Mouse (Mus musculus) 3134 (cell line): Measurements from ENCODE around the gene Gpnmb.

Source experiments
- DNase-seq: peaks from one replicate; pipeline ENCODE4 v3.0.0-alpha.2; 2011; ENCODE audit warnings: low spot score; ENCODE audit not compliant: insufficient read length; ENCODE audit errors: extremely low read depth

Gene Gpnmb

GRCm38 (mm10) chr6:49036275-49037267, at the start of gene Gpnmb:
Gene Gpnmb (plus strand): TSS chr6:49036546.
- peak; percentile 79 for DNase-seq

- DNase-seq = no peak
Measured at GRCm38 (mm10) chr6:48989971-48990370, 46.4 kb upstream of the Gpnmb start.

DNA sequence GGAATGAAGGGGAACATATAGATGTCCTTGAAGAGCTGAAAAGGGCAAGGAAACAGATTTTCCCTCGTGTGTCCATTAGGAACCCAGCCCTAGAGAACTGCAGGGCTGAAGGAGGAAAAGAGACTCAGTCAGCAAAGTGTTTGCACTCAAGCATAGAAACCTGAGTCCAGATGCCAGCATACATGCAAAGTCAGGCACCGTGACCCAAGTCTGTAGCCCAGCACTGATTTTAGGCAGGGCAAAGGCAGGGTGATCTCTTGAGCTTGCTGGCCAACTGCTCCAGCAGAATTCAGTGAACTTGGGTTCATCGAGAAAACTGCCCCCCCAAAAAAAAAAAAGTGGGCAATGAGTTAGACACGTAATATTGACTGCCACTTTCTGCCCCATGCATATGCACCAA, 44.4 kb upstream of the Gpnmb start:
- DNase-seq = no peak

- DNase-seq = no peak
Measured at GRCm38 (mm10) chr6:48998186-48998585, 38.2 kb upstream of the Gpnmb start.

GRCm38 (mm10) chr6:48998796-48999195, 37.5 kb upstream of the Gpnmb start:
- DNase-seq = no peak

GRCm38 (mm10) chr6:49003381-49003780, 33.0 kb upstream of the Gpnmb start:
- no peak for DNase-seq

GRCm38 (mm10) chr6:49007981-49008380, 28.4 kb upstream of the Gpnmb start:
- peak; percentile 18 for DNase-seq

DNA sequence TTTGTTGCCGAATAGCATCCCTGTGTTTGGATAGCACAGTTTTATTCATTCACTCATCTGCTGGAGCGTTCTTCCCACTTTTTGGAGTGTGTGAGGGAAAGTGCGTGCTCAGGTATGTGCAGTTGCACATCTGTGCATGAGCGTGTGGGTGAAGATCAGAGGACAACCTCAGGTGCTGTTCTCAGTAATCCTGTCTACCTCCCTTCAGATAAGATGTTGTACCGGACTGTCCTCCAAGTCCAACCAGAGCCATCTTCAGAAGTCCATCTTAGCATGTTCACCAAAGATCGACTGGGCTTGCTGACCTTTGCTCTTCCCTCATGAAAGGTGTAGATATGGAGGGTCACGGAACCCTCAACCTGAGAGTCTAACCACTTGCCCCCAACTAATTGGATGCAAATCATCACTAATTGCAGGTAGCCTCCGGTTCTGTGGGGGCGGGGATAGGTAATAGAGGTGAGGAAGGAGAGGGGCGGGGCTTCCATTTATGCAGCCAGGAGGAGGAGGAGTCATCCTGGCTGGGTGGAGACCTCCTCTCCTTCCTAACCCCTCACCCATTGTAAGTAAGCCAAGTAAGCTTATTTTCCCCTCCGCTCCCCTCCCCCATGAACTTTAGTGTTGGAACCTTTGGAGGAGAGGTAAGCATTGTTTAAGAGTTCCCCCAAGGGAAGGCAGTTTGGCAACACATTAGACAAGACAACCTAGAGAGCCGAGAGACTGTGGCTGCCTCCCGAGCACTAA, 27.8 kb upstream of the Gpnmb start:
- DNase-seq = no peak

DNA sequence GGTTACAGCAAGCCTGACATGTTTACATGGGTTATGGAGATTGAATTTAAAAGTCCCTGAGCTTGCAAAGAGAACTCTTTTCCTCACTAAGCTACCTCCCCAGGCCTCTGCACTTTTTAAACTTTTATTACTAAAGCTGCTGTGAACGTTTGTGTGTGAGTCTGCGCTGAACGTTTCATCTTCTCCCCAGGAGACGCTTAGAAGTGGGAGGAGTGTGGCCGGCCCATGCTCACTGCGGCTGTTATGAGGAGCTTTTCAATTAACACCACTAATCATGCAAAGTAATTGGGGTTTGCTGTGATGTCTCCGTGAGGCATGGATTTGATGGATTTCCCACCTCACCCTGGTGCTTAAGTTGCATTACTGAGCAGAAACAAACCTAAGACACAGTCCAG, 27.2 kb upstream of the Gpnmb start:
- no peak for DNase-seq

DNA sequence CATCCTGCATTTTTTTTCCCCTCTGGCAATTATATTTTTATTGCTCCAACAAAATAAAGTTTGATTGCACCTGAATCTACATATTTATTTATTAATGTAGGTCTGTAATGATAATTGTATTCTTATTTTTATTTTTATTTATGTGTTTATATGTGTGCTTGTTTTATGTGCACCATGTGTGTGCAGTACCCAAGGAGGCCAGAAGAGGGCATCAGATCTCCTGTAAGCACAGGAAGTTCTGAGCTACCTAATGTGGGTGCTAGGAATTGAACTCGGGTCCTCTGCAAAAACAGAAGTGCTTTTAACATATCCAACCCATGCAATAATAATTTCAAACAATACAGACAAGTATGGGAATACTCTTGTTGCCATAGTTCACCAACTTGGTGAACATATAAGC, 26.7 kb upstream of the Gpnmb start:
- DNase-seq = no peak

GRCm38 (mm10) chr6:49011191-49011590, 25.2 kb upstream of the Gpnmb start:
- DNase-seq = no peak

GRCm38 (mm10) chr6:49013023-49013422, 23.3 kb upstream of the Gpnmb start:
- DNase-seq = no peak

GRCm38 (mm10) chr6:49013458-49013857, 22.9 kb upstream of the Gpnmb start:
- DNase-seq = no peak

GRCm38 (mm10) chr6:49017150-49017549, 19.2 kb upstream of the Gpnmb start:
- DNase-seq = no peak

DNA sequence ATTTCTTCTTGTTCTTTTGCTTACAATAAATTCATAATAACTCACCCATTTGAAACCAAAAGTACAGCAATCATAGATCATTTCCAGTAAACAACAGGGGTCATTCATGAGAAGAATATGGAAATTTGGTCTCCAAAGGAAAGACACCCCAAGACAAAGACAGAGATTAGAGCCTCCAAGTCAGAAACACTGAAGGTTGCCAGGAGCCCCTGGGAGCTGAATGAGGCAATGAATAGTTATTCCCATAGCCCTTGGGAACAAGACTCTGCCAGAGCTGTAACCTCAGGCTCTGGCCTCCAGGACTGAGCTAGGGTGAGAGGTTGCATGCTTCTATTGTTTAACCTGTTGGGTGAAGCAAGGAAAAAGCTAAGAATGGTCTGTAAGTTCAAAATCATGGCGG, 17.0 kb upstream of the Gpnmb start:
- no peak for DNase-seq

GRCm38 (mm10) chr6:49021141-49022012, 15.0 kb upstream of the Gpnmb start:
- no peak for DNase-seq

GRCm38 (mm10) chr6:49022384-49022783, 14.0 kb upstream of the Gpnmb start:
- no peak for DNase-seq

DNA sequence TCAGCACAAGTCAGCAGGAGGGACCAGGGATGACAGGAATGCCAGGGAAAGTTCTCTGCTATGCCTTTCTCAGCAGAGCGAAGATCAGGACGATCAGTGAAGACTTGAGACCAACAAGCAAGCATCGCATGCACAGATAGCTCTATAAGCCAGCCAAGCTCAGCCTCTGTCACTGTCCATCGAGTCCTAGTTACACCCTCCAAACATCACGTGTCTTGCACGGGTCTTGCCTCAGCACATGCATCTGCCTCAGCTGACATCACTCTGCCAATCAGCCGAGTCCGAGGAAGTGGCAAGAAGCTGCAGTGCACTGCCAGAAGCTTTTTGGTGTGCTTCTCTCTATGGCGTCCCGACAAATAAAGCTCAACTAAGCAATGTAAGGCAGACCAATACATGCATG, 13.0 kb upstream of the Gpnmb start:
- no peak for DNase-seq

GRCm38 (mm10) chr6:49025290-49025689, 11.1 kb upstream of the Gpnmb start:
- DNase-seq = no peak

DNA sequence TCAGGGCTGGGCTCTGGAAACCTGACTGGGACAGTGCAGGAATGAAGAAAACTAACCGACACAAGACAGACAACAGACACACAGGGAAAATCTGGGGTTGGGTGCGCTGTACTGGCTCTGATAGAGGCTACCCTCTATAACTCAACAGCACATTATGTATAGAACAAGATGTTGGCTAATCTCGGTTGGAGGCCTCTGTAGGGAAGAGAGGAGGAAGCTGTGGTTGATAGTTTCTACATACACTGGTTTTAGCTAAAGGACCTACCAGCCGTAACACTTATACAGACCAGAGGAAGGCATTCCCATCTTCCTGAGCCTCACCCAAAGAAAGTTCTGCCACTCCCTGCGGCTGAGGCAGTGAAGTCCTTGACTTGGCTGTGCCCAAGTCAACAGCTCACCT, 9.8 kb upstream of the Gpnmb start:
- DNase-seq = no peak

- no peak for DNase-seq
Measured at GRCm38 (mm10) chr6:49028019-49028418, 8.3 kb upstream of the Gpnmb start.
